8 mouse cellular contexts compared by ENCODE assay signal in the genomic region with DNA sequence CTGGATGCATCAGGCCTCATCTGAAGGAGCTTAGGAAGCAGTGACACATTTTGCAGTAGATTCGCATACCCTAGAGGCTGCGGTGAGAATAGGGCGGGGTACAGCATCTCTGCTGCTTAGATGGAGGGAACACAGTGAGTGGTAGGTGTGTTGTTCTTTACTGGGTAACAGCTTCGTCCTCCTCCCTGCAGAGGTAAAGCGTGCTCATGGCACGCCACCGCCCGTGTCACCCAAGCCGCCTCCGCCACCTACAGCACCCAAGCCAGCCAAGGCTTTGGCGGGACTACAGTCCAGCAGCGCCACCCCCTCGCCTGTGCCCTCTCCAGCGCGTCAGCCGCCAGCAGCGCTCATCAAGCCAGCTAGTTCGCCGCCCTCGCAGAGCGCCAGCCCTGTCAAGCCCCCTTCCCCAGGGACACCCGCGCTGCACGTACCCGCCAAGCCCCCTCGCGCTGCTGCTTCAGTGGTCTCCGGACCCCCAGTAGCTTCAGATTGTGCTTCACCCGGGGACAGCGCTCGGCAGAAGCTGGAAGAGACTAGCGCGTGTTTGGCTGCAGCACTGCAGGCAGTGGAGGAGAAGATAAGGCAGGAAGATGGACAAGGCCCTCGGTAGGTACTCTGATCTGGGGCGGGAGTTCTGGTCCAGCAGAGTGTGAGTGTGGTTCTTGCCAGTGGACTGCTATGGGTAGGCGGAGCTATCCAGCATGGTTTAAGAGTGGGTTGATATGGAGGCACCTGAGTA. TPM values are rescaled to one million over a fixed set of nuclear protein-coding genes. Genes with fewer than 3 reads are reported as not detected.
A peak's percentile ranks its signal among the peaks of the same experiment; 100 is the strongest.
DNase-seq lines count a peak whose midpoint lies in the region; ATAC-seq and TF ChIP-seq lines count a peak whose summit lies in the region.

No protein-coding gene starts in this region.

- intact Hi-C loops in left cerebral cortex, postnatal 4 days (cut with DNase I) = no loop called here

- 0 out of 2 replicates have a peak overlapping the region, but pooled peaks have one; percentile 16 for H3K4me3 ChIP-seq in kidney, embryonic 14.5 days (ENCODE audit: low read length)
- H3K4me3 ChIP-seq in neural tube, embryonic 15.5 days (replicated peaks) = no peak overlapping the region

- no peaks in the 10 kb centered on the region for H3K9me3 ChIP-seq in kidney, embryonic 14.5 days (ENCODE audit: control insufficient read depth, low read length)
- H3K9me3 ChIP-seq in neural tube, embryonic 15.5 days (replicated peaks) = no peaks in the 10 kb centered on the region

- H3K27ac ChIP-seq in kidney, embryonic 14.5 days (ENCODE audit: low read depth, low read length) = no peak overlapping the region
- 0 out of 2 replicates have a peak overlapping the region, but pooled peaks have one; percentile 19 for H3K27ac ChIP-seq in neural tube, embryonic 15.5 days (replicated peaks)

- TF ChIP-seq POLR2A in brain, embryonic 14.5 days (IDR thresholded peaks at IDR 0.05; ENCODE audit: borderline replicate concordance, extremely low read depth, insufficient read depth, insufficient read length, poor library complexity, severe bottlenecking) = no peak

- H3K4me2 ChIP-seq in kidney, embryonic 14.5 days (replicated peaks; ENCODE audit: low read depth, low read length) = peak overlapping the region; percentile 37
- H3K4me2 ChIP-seq in neural tube, embryonic 15.5 days = peak overlapping the region; percentile 30

- H3K9ac ChIP-seq in kidney, embryonic 14.5 days (ENCODE audit: low read depth, low read length) = no peak overlapping the region
- H3K9ac ChIP-seq in neural tube, embryonic 15.5 days (replicated peaks) = no peak overlapping the region

- no peak for TF ChIP-seq CTCF in brain, embryonic 14.5 days (IDR thresholded peaks at IDR 0.05; ENCODE audit: borderline replicate concordance, extremely low read depth, insufficient read depth, insufficient read length)

- no peak for DNase-seq in kidney, adult 9 months
- DNase-seq in brain, embryonic 14.5 days (ENCODE audit: low read depth) = peak; percentile 47
- peak; percentile 53 for DNase-seq in left cerebral cortex, postnatal 4 days
- DNase-seq in spleen, adult 12 weeks (ENCODE audit: low spot score) = no peak
- DNase-seq in B cell, adult 2 months = no peak

- peaks cover 38% of the 10 kb centered on the region for H3K36me3 ChIP-seq in kidney, embryonic 14.5 days (ENCODE audit: control insufficient read depth, insufficient read depth, low read length)
- peaks cover 96% of the 10 kb centered on the region for H3K36me3 ChIP-seq in neural tube, embryonic 15.5 days

- peaks cover 3% of the 10 kb centered on the region; the same call in 1 of the 2 replicates for H3K4me1 ChIP-seq in kidney, embryonic 14.5 days (ENCODE audit: control insufficient read depth, insufficient read depth, low read length)
- peaks cover 4% of the 10 kb centered on the region for H3K4me1 ChIP-seq in neural tube, embryonic 15.5 days

- WGBS in kidney, embryonic 14.5 days = 26% methylated on average over 36 of the region's 36 CpGs
- 32% methylated on average over 36 of the region's 36 CpGs for WGBS in neural tube, embryonic 15.5 days

- ATAC-seq in kidney, embryonic 14.5 days (ENCODE audit: low FRiP score, low TSS enrichment) = 0 out of 2 replicates have a peak, but pooled peaks have one; percentile 32
- 0 out of 2 replicates have a peak, but pooled peaks have one; percentile 9 for ATAC-seq in granulocyte monocyte progenitor cell, adult 5-6 weeks (replicated peaks; ENCODE audit: poor library complexity, severe bottlenecking)
- ATAC-seq in neural tube, embryonic 15.5 days (ENCODE audit: low FRiP score) = no peak

- no peaks in the 10 kb centered on the region for H3K27me3 ChIP-seq in kidney, embryonic 14.5 days (ENCODE audit: control insufficient read depth, insufficient read depth, low read length)
- no peaks in the 10 kb centered on the region for H3K27me3 ChIP-seq in neural tube, embryonic 15.5 days (replicated peaks)

RNA-seq across cellular contexts. Expression of a gene that starts 18.1 kb away (rescaled TPM):
- polyA plus RNA-seq in kidney, embryonic 14.5 days (2014; fragmentation: Nextera tagmentation; extraction: Ambion mirVana) = 1.6 and 1.8 TPM in 2 replicates
- polyA plus RNA-seq in brain, embryonic 14.5 days (2012; rRNA removed) = 91.5 and 142 TPM in 2 replicates
- total RNA-seq in granulocyte monocyte progenitor cell, adult 5-6 weeks (2014; fragmentation: Nextera tagmentation) = not detected in 2 replicates
- not detected in 2 replicates for total RNA-seq in granulocyte monocyte progenitor cell, adult 5-6 weeks (2017)
- total RNA-seq in left cerebral cortex, postnatal 4 days (2021) = 100 to 1,000 TPM; 158 to 180 TPM
- polyA plus RNA-seq in neural tube, embryonic 15.5 days (2015; fragmentation: Nextera tagmentation; extraction: Ambion mirVana) = 42.7 and 53.4 TPM in 2 replicates

RNA-seq across cellular contexts. Expression of a gene that starts 21.2 kb away (rescaled TPM):
- polyA plus RNA-seq in kidney, embryonic 14.5 days (2014; fragmentation: Nextera tagmentation; extraction: Ambion mirVana) = 69.0 and 88.5 TPM in 2 replicates
- polyA plus RNA-seq in brain, embryonic 14.5 days (2012; rRNA removed) = 310 and 422 TPM in 2 replicates
- 83.9 and 102 TPM in 2 replicates for total RNA-seq in granulocyte monocyte progenitor cell, adult 5-6 weeks (2014; fragmentation: Nextera tagmentation)
- 61.5 and 104 TPM in 2 replicates for total RNA-seq in granulocyte monocyte progenitor cell, adult 5-6 weeks (2017)
- 100 to 1,000 TPM; 166 to 172 TPM for total RNA-seq in left cerebral cortex, postnatal 4 days (2021)
- polyA plus RNA-seq in neural tube, embryonic 15.5 days (2015; fragmentation: Nextera tagmentation; extraction: Ambion mirVana) = 83.2 and 89.4 TPM in 2 replicates

RNA-seq across cellular contexts. Expression of a gene that starts 27.5 kb away (rescaled TPM):
- 2.7 and 2.8 TPM in 2 replicates for polyA plus RNA-seq in kidney, embryonic 14.5 days (2014; fragmentation: Nextera tagmentation; extraction: Ambion mirVana)
- 3.2 and 5.6 TPM in 2 replicates for polyA plus RNA-seq in brain, embryonic 14.5 days (2012; rRNA removed)
- total RNA-seq in granulocyte monocyte progenitor cell, adult 5-6 weeks (2014; fragmentation: Nextera tagmentation) = 0.77 TPM in 1 of 2 replicates, not detected in the other
- 1.1 TPM in 1 of 2 replicates, not detected in the other for total RNA-seq in granulocyte monocyte progenitor cell, adult 5-6 weeks (2017)
- total RNA-seq in left cerebral cortex, postnatal 4 days (2021) = 10 to 100 TPM; 12.2 to 12.5 TPM
- 6.1 and 9.1 TPM in 2 replicates for polyA plus RNA-seq in neural tube, embryonic 15.5 days (2015; fragmentation: Nextera tagmentation; extraction: Ambion mirVana)

RNA-seq across cellular contexts. Expression of a gene that starts 27.6 kb away (rescaled TPM):
- 36.4 and 36.9 TPM in 2 replicates for polyA plus RNA-seq in kidney, embryonic 14.5 days (2014; fragmentation: Nextera tagmentation; extraction: Ambion mirVana)
- polyA plus RNA-seq in brain, embryonic 14.5 days (2012; rRNA removed) = 47.1 and 53.7 TPM in 2 replicates
- 21.2 and 21.6 TPM in 2 replicates for total RNA-seq in granulocyte monocyte progenitor cell, adult 5-6 weeks (2014; fragmentation: Nextera tagmentation)
- 21.8 and 27.8 TPM in 2 replicates for total RNA-seq in granulocyte monocyte progenitor cell, adult 5-6 weeks (2017)
- 10 to 100 TPM; 33.4 to 39.1 TPM for total RNA-seq in left cerebral cortex, postnatal 4 days (2021)
- polyA plus RNA-seq in neural tube, embryonic 15.5 days (2015; fragmentation: Nextera tagmentation; extraction: Ambion mirVana) = 29.5 and 33.1 TPM in 2 replicates

RNA-seq across cellular contexts. Expression of a gene that starts 32.8 kb away (rescaled TPM):
- polyA plus RNA-seq in kidney, embryonic 14.5 days (2014; fragmentation: Nextera tagmentation; extraction: Ambion mirVana) = 0.71 and 1.6 TPM in 2 replicates
- 0.48 and 0.77 TPM in 2 replicates for polyA plus RNA-seq in brain, embryonic 14.5 days (2012; rRNA removed)
- total RNA-seq in granulocyte monocyte progenitor cell, adult 5-6 weeks (2014; fragmentation: Nextera tagmentation) = 2.2 TPM in 1 of 2 replicates, not detected in the other
- 0.22 TPM in 1 of 2 replicates, not detected in the other for total RNA-seq in granulocyte monocyte progenitor cell, adult 5-6 weeks (2017)
- under 1 TPM; 0.54 to 0.92 TPM for total RNA-seq in left cerebral cortex, postnatal 4 days (2021)
- polyA plus RNA-seq in neural tube, embryonic 15.5 days (2015; fragmentation: Nextera tagmentation; extraction: Ambion mirVana) = 0.73 TPM in 1 of 2 replicates, not detected in the other

Comparison
In these comparisons a context has a peak if more than half of its experiments do, and no peak if none do; other contexts are left out.
1. DNase-seq: peak in brain, embryonic 14.5 days (single experiment) and left cerebral cortex, postnatal 4 days (single experiment); none in kidney, adult 9 months (single experiment), spleen, adult 12 weeks (single experiment) and B cell, adult 2 months (0 of 2).
2. RNA of a gene that starts 18.1 kb away (polyA plus RNA-seq): 91.5 to 142 TPM in brain, embryonic 14.5 days and 42.7 to 53.4 TPM in neural tube, embryonic 15.5 days; 1.6 to 1.8 TPM in kidney, embryonic 14.5 days; every median in the first group is over 10 times any median in the second.